Mouse (Mus musculus) T-helper 1 cell (primary cell): ENCODE results near the gene Stt3a.

Source experiments
- in situ Hi-C: fragments of 300-600 bp; cut with MboI, MseI; formaldehyde crosslinking; loops from one replicate; pipeline ENCODE4 v1.15.1; 2025; ENCODE audit warnings: high pct_unique_total_duplicates

Gene Stt3a

DNA sequence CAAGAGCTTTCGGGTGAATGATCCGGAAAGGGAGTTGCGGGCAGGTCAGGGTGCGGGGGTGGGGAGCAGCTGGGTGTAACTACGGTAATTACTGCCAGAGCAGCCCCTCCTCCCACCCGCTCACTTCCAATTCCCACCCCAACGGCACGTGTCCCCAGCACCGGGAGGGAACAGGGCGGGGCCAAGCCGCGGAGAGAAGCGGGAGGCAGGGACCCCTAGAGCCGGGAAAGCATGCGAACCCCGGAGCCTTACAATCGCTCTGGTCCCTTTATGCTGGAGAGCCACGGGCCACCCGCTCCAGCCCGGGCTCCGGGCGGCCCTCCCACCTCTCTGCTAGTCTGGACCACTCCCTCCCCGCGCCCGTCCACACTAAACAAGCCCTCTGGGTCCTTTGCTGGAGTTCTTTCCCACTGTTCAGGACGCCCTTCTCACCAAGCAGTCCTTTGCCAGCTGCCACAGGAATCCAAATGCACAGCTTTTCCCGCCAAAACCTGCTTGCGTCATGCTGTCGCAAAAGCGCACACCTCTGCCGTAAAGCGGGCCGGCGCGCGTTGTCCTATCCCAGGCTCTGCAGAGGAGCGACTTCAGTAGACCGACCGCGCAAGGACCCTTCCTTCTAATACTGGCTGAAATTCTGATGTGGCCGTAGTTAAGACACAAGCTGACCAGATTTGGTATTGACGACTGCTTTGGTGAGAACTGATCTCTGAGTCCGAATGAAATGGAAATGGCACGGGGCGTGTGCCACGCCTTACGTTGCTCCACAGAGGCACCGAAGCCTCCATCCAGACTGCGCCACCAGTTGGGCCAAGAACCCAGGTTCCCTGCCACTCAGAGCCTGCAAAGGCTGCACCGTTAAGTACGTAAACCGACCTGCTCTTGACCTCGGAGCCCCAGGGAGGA, 41.1 kb downstream of the Stt3a start:
- in situ Hi-C loops = no loop called here

GRCm38 (mm10) chr9:36716624-36717023, 50.9 kb downstream of the Stt3a start:
- in situ Hi-C loops = loop anchor here (25.0 kb wide), 1 partner anchor 1129 kb away; no protein-coding TSS in a partner anchor

DNA sequence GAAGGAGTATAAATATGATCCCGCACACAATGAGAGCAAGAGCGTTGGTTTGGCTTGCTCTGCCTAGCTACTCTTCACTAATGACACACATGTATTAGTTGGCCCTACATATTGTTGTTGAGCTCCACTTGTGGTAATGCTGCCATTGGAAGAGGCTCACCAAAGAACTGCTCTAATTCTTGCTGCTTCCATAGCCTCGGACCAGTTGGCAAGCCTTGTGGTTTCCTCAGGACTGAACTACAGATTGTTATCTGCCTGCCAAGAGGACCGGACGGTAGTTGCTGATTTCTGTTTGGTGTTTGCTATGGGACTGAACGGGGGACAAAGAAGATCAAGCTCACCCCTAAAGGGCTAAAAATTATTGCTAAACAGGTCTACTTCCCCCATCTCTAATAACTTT, 60.2 kb downstream of the Stt3a start:
- in situ Hi-C loops = loop anchor here (25.0 kb wide), 1 partner anchor 1120 kb away; no protein-coding TSS in a partner anchor

GRCm38 (mm10) chr9:36705923-36706322, 61.6 kb downstream of the Stt3a start:
- in situ Hi-C loops = loop anchor here (25.0 kb wide), 1 partner anchor 1119 kb away; no protein-coding TSS in a partner anchor

DNA sequence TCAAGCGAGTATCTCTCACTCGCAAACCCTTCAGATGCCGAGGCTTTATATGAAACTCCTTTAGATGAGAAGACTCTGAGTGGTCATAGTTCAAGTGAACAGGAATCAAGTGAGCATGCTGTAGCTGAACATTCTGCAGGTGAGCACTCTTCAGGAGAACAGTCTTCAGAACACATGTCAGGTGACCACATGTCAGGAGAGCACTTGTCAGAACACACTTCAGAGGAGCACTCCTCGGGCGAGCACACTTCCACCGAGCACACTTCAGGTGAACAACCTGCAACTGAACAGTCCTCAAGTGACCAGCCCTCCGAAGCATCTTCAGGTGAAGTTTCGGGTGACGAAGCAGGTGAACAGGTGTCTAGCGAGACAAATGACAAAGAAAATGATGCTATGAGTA, 73.2 kb downstream of the Stt3a start:
- in situ Hi-C loops = no loop called here

GRCm38 (mm10) chr9:36692920-36693319, 74.6 kb downstream of the Stt3a start, which contains the start of gene Acrv1:
Acrv1 (plus strand) TSS chr9:36693220.
- in situ Hi-C loops = no loop called here

DNA sequence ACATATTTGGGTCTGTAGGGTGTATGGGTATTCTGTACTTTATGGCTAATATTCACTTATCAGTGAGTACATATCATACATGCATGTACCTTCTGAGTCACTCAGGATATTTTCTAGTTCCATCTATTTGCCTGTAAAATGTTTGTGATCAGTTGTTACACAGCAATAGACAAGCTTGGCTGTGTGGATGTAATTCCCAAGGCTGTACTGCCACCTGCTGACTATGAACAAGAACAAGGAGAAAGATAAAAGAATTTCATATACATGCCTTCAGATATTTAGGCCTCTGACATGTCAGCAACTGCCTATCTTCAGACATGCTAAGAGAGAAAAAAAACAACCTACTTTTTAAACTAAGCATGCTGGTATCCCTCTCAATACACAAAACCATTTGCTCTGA, 80.2 kb downstream of the Stt3a start:
- in situ Hi-C loops = no loop called here

- in situ Hi-C loops = no loop called here
Observed at GRCm38 (mm10) chr9:36681424-36681823, 86.1 kb downstream of the Stt3a start.
